Mouse (Mus musculus) megakaryocyte, embryonic 14.5 days (primary cell): ENCODE results near the gene Auts2. TPM values are rescaled to one million over a fixed set of nuclear protein-coding genes. Genes with fewer than 3 reads are reported as not detected.

Experiments used
- H3K27me3 ChIP-seq: replicated peaks from 2 replicates; pipeline ENCODE3; 2012; ENCODE audit warnings: inconsistent platforms
- H3K36me3 ChIP-seq: replicated peaks from 2 replicates; pipeline ENCODE3; 2012; ENCODE audit warnings: low read length, inconsistent platforms, mixed read lengths
- H3K4me1 ChIP-seq: 2 replicates; pipeline ENCODE4 v1.6.1; 2012; ENCODE audit warnings: inconsistent platforms
- H3K4me3 ChIP-seq: replicated peaks from 2 replicates; pipeline ENCODE3; 2012; ENCODE audit warnings: moderate library complexity, mild to moderate bottlenecking, inconsistent platforms
- H3K9me3 ChIP-seq: 2 replicates; pipeline ENCODE4 v1.6.1; 2012; ENCODE audit warnings: inconsistent platforms
- FLI1 ChIP-seq: IDR thresholded peaks from 2 replicates; pipeline ENCODE4 v1.6.1; 2012; ENCODE audit warnings: low read length, inconsistent platforms, mixed read lengths
- GATA1 ChIP-seq: IDR thresholded peaks from 3 replicates; pipeline ENCODE4 v1.6.1; 2012; ENCODE audit warnings: mixed read lengths, low read length, inconsistent platforms, borderline replicate concordance
- polyA plus RNA-seq: library from polyadenylated mRNA; stranded (reverse); fragments of >175 nt; gene quantifications from 2 replicates; pipeline ENCODE4 v1.2.3, GENCODE M21; 2012; ENCODE audit warnings: low replicate concordance; ENCODE audit not compliant: insufficient read depth

The Auts2 gene
- polyA plus RNA-seq, 1 experiment = 4.0 TPM

- Histone ChIP-seq H3K4me3 (no peak overlapping the region), H3K36me3 (no peaks in the 10 kb centered on the region), H3K27me3 (no peaks in the 10 kb centered on the region), H3K9me3 (no peaks in the 10 kb centered on the region), H3K4me1 (no peaks in the 10 kb centered on the region)
- TF ChIP-seq FLI1 (no peak), GATA1 (no peak)
Observed at GRCm38 (mm10) chr5:132302778-132303177, 240.4 kb downstream of the Auts2 start.

DNA sequence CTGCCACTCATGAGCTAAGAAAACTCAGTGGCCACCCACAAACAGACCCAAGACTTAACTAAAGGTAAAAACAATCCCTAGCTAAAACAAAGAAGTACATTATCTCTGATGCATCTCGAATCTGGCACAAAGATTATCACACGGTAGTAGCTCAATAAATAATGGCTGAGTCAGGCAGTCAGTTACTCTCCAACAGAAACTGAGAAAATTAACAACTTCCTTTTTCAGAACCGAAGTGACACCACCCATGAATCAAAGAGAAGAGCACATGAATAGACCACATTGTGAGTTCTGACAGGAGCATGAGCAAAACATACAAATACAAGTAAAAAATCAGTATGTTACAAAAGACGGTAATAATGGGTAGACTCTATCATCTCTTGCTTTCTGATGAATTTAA, 242.3 kb downstream of the Auts2 start:
- no peaks in the 10 kb centered on the region for H3K27me3 ChIP-seq
- H3K4me1 ChIP-seq = no peaks in the 10 kb centered on the region
- no peaks in the 10 kb centered on the region for H3K9me3 ChIP-seq
- no peak overlapping the region for H3K4me3 ChIP-seq
- TF ChIP-seq FLI1 (no peak), GATA1 (no peak)
- no peaks in the 10 kb centered on the region for H3K36me3 ChIP-seq

DNA sequence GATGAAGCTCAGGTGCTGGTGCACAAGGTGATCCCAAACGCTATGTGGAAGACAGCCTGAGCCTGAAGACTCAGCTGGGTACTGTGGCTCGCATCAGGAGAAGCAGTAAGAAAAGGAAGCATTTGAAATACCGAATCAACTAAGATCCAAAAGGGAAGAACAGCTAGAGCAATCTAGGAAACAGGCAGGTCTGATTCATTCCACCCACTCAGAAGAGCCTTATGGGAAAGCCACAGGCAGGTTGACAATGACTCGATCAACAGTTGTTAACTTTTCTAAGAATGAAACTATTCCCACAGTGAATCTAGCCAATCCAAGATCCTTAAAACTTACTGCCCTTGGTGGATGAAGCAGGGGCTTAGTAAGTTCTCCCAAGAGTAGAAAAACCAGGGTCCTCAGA, 243.4 kb downstream of the Auts2 start:
- Histone ChIP-seq H3K36me3 (no peaks in the 10 kb centered on the region), H3K27me3 (no peaks in the 10 kb centered on the region), H3K4me3 (no peak overlapping the region), H3K4me1 (no peaks in the 10 kb centered on the region), H3K9me3 (no peaks in the 10 kb centered on the region)
- TF ChIP-seq GATA1 (no peak), FLI1 (no peak)

DNA sequence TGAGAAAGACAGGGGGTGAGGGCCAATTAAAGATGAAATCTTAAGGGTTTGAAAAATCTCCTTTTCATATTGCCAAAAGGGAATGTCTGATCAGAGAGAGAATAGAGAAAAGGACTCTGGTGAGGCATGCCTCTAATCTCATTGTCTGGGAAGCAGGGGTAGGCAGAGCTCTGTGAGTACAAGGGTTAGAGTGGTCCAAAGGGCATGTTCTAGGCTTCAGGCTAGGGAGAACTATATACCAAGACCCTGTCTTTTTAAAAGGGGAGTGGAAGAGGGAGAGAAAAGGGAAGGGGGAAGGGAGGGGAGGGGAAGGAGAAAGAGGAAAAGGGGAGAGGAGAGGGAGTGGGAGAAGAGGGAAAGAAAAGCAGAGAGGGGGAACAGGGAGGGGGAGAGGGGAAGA, 244.1 kb downstream of the Auts2 start:
- TF ChIP-seq FLI1 = no peak
- TF ChIP-seq GATA1 = no peak
- Histone ChIP-seq H3K9me3 (no peaks in the 10 kb centered on the region), H3K4me1 (no peaks in the 10 kb centered on the region), H3K27me3 (no peaks in the 10 kb centered on the region), H3K4me3 (no peak overlapping the region), H3K36me3 (no peaks in the 10 kb centered on the region)

DNA sequence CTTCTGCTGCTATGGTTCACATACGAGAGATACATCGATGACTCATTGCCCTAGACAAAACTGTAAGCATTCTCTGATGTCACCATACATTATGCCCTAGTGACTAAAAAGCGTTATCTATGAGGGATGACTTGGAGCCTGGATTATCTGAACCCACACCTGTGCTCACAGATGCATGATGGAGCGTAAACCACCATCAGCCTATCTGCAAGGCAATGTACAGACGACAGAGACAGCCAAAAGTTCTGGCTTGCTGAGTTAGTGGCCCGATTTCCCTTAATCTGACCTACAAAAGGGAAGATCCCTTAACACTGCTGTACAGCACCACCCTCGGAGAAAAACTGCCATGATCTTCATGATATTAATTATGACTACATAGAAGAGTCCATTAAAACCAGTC, 245.8 kb downstream of the Auts2 start:
- no peaks in the 10 kb centered on the region for H3K36me3 ChIP-seq
- H3K4me3 ChIP-seq = no peak overlapping the region
- no peaks in the 10 kb centered on the region for H3K9me3 ChIP-seq
- H3K27me3 ChIP-seq = no peaks in the 10 kb centered on the region
- TF ChIP-seq FLI1 (no peak), GATA1 (no peak)
- no peaks in the 10 kb centered on the region for H3K4me1 ChIP-seq

DNA sequence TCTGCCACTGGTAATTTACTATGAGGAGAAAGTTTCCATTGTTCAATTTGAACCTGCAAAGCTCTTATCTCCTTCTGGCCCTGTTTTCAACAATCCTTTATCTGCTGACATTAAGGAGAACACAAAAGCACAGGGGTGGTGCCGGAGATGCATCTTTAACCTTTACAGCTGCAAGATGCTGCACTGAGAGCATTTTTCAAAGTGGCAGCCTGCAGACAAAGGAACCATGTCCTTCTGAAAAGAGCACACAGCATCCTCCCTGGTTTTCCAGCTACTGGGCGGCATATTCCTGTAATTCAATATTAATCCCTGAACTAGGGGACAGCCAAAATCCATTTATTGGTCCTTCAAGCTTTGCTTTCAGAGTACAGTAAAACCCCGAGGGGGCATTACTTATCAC, 248.7 kb downstream of the Auts2 start:
- no peaks in the 10 kb centered on the region for H3K27me3 ChIP-seq
- H3K36me3 ChIP-seq = no peaks in the 10 kb centered on the region
- TF ChIP-seq GATA1 (no peak), FLI1 (no peak)
- no peak overlapping the region for H3K4me3 ChIP-seq
- H3K4me1 ChIP-seq = no peaks in the 10 kb centered on the region
- no peaks in the 10 kb centered on the region for H3K9me3 ChIP-seq

DNA sequence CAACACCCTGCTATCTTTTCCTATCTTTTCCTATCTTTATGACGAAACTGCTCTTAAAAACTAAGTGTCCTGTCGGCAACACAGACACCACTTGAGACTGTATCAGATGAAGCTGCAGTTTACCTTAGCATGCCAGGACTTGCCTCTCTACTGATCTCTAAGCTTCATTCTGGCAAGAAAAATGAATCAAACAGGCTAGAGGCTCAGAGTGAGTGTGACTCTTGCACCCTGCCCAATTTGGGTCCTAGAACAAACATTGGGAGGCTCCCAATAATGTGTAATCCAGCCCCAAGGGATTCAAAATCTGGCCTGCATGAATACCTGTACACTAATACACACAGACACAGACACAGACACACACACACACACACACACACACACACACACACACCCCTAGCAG, 250.2 kb downstream of the Auts2 start:
- Histone ChIP-seq H3K4me3 (no peak overlapping the region), H3K9me3 (no peaks in the 10 kb centered on the region), H3K4me1 (no peaks in the 10 kb centered on the region), H3K27me3 (no peaks in the 10 kb centered on the region), H3K36me3 (no peaks in the 10 kb centered on the region)
- no peak for TF ChIP-seq FLI1

GRCm38 (mm10) chr5:132290606-132291535, 252.3 kb downstream of the Auts2 start:
- Histone ChIP-seq H3K27me3 (no peaks in the 10 kb centered on the region), H3K4me1 (no peaks in the 10 kb centered on the region), H3K9me3 (no peaks in the 10 kb centered on the region), H3K4me3 (no peak overlapping the region), H3K36me3 (no peaks in the 10 kb centered on the region)
- TF ChIP-seq FLI1 = no peak
- TF ChIP-seq GATA1 = no peak

- Histone ChIP-seq H3K36me3 (no peaks in the 10 kb centered on the region), H3K9me3 (no peaks in the 10 kb centered on the region), H3K4me3 (no peak overlapping the region), H3K27me3 (no peaks in the 10 kb centered on the region), H3K4me1 (no peaks in the 10 kb centered on the region)
- TF ChIP-seq FLI1 = no peak
- no peak for TF ChIP-seq GATA1
Observed at GRCm38 (mm10) chr5:132283741-132284140, 259.4 kb downstream of the Auts2 start.

DNA sequence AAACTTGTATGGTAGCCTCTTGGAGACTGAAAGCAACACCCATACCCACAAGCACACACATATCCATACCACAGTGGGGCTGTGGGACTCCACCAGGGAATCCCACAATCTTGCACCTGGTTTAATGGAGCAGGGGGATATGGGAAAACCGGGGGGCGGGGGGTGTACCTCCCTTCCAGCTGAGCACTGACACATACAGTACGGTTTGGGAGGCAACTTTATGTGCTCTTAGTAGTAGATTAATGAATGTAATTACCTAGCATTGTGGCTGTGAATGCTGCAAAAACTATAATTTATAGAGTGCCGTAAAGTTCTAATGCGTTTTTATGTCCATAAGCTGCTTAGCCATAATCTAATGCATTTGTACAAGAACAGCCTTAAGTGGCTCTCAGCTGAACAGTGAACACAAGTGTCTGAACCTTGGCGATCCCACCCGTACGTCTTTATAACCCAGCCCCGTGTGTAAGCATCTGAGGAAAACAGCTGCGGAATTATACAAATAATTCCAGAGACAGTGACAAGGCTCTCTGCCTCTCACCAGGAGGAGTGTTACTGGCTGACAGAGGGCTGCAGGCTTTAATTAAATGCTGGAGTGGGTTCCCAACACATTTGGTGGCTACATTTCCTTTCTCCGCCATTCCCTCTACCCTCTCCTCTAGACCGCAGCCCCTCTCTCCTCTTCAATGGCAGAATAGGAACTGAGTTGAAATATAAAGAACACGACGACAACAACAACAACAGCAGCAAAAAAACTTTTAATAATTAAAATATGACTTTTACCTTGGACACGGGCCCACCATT, 268.8 kb downstream of the Auts2 start:
- no peaks in the 10 kb centered on the region for H3K27me3 ChIP-seq
- no peaks in the 10 kb centered on the region for H3K36me3 ChIP-seq
- H3K4me1 ChIP-seq = no peaks in the 10 kb centered on the region
- no peak overlapping the region for H3K4me3 ChIP-seq
- no peaks in the 10 kb centered on the region for H3K9me3 ChIP-seq
- TF ChIP-seq GATA1 (no peak), FLI1 (no peak)

DNA sequence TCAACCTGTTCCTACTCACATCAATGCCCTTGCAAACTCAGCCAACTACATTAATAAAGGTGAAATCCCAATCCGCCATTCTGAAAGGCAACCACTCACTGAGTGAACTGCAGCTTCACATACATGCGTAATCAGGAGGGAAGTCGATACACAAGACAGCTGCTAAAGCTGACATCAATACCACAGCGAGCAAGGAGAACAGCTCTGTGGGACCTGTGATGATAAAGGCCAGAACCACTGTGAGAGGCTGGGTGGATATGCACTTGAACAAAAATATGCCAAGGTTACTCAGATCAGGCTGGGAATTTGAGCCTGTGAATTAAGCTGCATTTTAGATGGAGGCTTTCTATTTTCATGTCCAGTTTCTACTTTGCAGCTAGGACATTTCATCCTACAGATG, 271.0 kb downstream of the Auts2 start:
- TF ChIP-seq FLI1 = no peak
- no peak for TF ChIP-seq GATA1
- no peak overlapping the region for H3K4me3 ChIP-seq
- H3K36me3 ChIP-seq = no peaks in the 10 kb centered on the region
- H3K4me1 ChIP-seq = no peaks in the 10 kb centered on the region
- H3K27me3 ChIP-seq = no peaks in the 10 kb centered on the region
- no peaks in the 10 kb centered on the region for H3K9me3 ChIP-seq
